Mouse (Mus musculus): ENCODE results near the gene Apobr.

- TF ChIP-seq POLR2A (IDR thresholded peaks at IDR 0.05; ENCODE audit: insufficient read depth, low read depth, low read length) (no peak), CTCF (IDR thresholded peaks at IDR 0.05; ENCODE audit: insufficient read depth, low read depth, low read length) (no peak)
Measured at GRCm38 (mm10) chr7:126625807-126626600, 41.3 kb downstream of the Apobr start.

Data from olfactory bulb, adult 2 months (tissue).